Mouse (Mus musculus): ENCODE results near the gene Ttf2.

Ttf2 gene

DNA sequence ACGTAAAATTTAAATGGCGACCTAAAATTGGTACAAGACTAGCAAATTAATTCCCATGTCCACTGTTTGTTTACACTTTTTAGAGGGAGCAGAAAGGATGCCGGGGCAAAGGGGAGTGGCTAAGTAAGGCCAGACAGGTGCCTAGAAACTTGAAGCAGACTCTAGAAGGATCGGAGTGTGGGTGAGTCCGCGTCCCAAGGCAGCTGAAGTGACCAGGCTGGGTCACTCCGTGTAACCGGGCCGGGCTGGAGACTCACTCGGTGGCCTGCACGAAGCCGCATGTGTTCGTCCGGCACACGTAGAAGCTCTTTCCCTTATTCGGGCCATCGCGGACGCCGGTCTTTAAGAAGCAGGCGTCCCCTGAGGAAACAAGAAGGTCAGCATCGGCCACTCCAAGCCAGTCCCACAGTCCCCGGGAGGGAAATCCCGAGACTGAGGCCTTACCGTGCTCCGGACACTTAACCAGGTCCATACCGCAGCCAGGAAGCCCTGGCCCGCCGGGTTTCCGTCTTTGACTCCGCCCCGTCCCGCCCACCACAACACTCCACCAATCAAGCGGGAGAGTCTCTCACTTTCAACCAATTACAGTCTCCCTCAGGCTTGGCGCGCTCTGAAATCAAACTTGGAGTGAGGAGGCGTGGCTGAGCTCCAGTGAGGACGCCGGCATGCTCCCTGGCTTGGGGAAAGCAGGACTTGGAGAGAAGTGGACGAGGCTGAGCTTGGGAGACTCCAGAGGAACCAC, at the start of gene Ttf2:
Gene Ttf2 (minus strand): TSS at position 488 of the 742 bp plus-strand sequence.
- peak; percentile 94 to 96 for DNase-seq (ENCODE audit: low spot score in 2 of 2)

DNA sequence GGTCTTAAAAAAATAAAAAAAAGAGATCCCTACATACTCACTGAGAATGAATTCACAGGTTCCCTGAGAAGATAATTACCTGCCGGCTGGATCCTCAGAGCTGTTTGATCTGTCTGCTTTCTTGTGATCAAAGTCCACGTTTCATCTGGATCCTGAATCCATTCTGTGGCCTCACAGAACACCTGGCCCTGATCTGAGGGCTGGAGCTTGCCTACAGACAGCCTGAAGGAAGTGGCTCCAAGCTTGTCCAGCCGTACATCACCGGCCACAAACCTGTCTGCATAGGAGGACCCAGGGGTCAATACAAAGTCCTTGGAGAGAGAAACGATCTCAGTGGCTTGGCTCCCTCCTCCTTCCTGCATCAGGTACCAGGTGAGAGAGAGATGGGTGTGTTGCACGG, 49.0 kb upstream of the Ttf2 start:
- DNase-seq (ENCODE audit: low spot score in 2 of 2) = no peak

DNA sequence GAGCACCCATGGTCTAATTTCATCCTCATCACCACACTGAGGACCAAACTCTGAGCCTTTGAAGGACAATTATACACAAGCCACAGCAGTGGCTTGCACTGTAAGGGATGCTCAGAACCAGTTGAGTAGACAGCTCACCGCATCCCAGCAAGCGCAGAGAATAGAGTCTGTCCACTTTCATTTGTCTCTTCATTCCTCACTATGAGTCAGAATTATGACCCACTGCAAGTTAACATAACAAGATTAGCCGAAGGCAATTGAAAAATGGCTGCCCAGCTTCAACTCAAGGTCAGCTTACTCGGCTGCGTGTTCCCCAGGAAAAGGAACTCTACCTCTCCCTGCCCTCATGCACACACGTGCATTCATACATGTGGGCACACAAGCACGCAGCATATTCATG, 46.6 kb upstream of the Ttf2 start:
- no peak for DNase-seq (ENCODE audit: low spot score in 2 of 2)

DNA sequence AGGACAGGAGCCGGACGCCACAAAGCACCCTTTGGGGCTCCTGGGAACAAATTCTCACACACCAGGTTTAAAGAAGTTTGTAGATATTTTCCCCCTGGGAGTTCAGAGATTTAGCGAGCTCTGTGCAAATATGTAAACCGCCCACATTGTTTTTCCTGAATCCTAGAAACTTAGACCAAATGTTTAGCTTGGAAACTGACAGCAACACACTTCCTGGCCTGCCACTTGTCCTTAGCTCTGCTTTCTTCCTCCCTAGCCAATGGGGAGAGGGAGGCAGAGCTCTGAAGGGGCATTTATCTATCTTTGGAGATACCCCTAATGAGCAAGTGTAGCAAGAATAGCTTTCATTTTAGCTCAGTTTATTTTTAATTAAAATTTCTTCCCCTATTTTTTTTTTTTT, 45.8 kb upstream of the Ttf2 start:
- no peak for DNase-seq (ENCODE audit: low spot score in 2 of 2)

DNA sequence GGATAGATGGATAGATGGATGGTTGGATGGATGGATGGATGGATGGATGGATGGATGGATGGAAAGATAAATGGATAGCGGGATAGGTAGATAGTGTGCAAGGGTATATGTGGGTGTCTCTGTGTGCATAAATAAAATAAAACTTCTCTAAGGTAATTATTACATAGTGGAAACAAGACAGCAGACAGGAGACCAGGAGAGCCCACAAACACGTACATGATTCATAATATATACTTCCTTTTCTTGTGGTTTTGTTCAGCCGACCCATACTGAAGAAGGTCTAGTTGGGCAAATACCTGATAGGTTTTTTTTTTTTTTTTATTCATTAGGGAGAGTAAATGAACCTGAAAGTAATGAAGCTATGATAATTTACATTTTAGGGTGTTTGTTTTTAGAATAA, 44.1 kb upstream of the Ttf2 start:
- DNase-seq (ENCODE audit: low spot score in 2 of 2) = no peak

DNA sequence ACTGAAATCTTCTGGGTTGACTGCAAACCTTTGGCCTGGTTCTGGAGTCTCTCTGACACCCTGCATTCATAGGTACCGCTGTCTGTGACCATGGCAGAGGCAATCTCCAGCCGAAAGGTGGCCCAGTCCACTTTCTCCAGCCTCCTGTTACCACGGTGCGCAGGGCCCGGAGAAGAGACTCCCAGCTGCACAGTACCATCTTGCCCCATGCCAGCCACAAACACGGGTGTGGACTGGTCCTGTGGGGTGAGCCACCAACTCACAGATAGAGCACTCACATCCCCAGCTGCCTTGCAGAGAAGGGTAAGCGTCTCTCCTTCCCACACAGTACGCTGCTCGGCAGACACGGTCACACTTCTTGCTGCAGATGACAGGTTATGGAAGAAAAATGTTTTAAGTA, 43.5 kb upstream of the Ttf2 start:
- DNase-seq (ENCODE audit: low spot score in 2 of 2) = no peak

DNA sequence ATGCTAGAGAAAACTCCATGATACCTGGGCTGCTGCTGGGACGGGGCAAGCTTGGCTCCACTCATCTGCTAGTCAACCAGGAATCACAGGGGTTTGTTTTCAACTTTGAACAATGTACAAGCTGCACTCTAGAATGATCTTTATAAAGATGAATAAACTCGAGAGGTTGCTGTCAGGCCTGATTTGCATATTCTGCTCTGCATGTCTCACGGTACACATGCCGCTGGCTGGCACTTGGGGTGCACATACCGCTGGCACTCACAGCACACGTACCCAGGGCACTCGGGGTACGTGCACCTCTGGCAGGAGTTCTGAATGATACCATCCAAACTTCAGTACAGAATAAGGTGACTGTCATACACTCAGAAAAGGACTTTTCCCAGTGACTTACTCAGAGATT, 43.1 kb upstream of the Ttf2 start:
- no peak for DNase-seq (ENCODE audit: low spot score in 2 of 2)

DNA sequence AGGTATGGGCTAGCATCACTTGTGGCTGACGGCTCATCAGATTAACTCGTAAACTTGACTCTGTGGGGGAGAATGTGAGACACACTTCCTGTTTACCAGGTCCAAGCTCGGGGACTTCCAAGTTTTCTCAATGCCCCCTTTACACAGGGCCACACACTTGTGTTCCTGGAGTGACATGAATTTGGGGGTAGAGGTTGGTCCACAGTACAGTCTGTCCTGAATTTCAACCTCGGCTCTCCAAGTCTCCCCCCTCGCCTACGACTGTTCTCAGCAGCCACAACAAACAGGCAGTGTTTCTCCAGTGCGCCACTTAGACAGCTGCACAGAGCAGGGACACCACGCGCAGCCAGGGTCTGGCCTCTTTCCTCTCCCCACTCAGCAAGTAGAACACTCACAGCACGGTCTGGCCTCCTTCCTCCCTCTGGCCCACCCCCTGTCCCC, 42.7 kb upstream of the Ttf2 start:
- peak in 1 of 2 experiments; percentile 33 for DNase-seq (ENCODE audit: low spot score in 2 of 2)

DNA sequence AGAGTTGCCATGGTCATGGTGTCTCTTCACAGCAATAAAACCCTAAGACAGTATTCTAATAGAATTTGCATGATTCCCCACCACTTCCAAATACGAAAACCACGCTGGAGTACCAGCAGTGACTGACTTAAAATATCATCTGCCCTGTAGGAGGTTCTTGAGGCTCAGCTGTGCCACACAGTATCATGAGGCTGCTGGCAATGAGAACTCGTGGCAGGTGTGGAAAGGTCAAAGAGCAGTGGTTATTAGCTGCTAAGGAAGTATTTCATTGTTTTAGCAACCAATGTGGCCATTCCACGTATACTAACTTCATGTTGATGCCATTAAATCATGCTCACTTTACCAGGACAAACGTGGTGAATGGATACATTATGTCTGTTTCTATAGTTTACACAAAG, 41.7 kb upstream of the Ttf2 start:
- DNase-seq (ENCODE audit: low spot score in 2 of 2) = no peak

DNA sequence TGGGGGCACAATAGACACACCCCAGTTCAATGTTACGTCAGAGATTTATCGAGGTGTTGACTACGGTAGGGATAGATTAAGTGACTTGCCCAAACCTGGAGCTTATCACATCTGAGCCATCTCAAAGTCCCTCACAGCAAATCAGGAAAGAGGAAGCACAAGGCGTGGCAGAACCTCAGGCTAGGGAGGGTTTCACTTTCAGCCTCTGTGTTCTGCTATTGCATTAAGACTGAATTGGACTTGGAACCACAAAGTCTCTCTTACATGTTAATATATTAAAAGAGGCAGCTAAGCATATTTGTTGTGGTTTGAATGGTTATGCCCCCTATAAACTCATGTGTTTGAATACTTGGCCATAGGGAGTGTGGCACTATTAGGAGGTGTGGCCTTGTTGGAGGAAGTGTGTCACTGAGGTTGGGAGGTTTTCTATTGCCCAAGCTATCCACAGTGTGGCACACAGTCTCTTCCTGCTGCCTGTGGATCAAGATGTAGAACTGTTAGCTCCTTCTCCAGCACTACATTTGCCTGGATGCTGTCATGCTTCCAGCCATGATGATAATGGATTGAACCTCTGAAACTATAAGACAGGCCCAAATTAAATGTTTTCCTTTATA, 41.2 kb upstream of the Ttf2 start:
- peak in 1 of 2 experiments; percentile 30 for DNase-seq (ENCODE audit: low spot score in 2 of 2)

DNA sequence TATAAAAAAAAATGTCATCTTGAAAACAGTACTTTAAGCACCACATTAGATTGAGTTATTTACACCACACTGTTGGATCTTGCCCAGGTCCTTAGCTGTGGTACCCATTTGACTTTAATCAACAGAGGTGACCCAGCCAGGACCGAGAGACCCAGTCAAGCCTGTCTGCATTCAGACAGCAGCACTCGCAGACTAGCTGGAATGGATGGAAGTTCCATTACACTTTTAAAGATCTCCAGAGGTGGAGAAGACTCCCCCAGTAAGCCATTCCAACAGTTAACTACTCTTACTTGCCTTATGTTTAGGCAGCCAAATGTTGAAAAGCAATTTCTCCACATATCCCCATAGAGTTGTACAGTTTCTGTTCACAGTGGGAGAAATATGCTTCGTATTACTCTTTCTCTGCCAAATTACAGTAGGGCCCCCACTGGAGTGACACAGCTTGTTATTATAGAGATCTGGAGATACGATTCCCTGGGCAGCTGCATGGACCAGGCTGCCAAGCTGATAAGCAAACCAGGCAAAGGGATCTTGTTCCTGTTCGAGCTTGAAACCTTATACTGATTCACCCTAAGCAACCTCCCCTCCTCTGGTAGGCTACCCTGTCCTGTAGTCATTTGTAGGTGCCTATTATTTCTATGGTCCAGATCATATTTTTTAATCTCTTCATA, 37.8 kb upstream of the Ttf2 start:
- DNase-seq (ENCODE audit: low spot score in 2 of 2) = no peak

DNA sequence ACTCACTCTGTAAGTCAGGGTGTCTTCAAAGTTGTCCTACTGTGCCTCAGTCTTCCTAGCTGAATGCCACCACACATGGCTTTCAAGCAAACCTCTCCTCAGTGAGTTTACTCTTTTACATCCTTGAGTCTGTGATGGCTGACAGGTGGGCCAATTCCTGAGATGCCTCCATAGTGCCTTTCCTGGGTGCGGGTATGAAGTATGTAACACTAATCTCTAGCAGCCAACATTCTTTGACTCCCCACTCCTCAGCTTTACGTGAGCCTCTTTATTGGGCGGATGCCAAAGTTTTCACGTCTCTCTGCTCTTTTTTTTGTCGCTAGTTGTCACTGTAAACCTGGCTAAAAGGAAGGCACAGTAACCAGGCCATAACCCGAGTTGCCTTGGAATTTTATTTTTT, 35.9 kb upstream of the Ttf2 start:
- DNase-seq (ENCODE audit: low spot score in 2 of 2) = no peak

DNA sequence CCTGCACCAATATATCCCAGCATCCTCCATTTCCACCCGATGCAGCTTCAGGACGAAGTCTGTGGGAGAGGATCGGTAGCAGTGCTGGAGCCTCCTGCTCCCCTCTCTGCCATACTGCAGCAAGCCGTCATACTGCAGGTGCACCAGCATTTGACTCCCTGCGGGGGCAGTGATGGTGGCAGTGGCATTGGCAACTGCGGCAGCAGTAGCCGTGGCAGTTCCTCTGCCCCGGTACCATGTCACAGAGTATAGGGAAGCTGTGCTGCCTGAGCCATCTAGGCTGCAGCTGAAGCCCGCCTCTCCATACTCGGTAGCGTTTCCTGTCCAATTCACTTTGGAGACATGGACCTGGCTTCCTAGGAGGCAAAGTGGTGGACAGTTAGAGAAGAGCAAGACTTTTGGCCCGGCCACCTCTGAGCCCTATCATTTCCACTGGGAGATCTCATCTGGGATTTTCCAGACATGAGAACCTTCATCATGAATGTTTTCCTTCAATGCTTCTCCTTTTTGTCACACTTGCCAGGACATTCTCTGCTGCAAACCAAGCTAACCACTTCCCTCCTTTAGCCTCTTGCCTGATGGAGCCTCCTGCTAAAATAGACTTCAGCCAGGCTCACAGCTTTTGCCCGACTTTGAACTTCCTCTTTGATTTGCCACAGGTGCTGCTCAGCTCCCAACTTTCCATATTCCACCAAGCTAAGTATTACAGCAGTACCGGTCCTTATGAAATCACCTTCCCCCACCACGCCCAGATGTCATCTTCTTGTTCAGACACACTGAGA, 34.3 kb upstream of the Ttf2 start:
- no peak for DNase-seq (ENCODE audit: low spot score in 2 of 2)

DNA sequence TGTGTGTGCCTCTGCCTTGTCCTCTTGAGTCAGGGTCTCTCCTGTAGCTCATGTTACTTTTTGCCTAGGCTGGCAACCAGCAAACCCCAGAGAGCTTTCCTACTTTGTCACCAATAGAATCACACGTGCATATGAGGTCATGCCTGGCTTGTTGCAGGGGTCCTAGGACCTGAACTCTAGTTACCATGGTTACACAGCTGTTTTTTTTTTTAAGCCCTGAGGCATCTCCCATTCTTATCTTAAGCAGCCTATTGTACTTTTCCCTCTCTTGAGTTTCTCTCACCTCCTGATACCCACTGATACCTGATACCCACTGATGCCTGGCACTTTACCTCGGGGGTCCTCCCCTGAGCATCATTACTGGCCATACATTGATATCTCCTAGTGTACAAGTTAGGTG, 30.3 kb upstream of the Ttf2 start:
- DNase-seq (ENCODE audit: low spot score in 2 of 2) = no peak

DNA sequence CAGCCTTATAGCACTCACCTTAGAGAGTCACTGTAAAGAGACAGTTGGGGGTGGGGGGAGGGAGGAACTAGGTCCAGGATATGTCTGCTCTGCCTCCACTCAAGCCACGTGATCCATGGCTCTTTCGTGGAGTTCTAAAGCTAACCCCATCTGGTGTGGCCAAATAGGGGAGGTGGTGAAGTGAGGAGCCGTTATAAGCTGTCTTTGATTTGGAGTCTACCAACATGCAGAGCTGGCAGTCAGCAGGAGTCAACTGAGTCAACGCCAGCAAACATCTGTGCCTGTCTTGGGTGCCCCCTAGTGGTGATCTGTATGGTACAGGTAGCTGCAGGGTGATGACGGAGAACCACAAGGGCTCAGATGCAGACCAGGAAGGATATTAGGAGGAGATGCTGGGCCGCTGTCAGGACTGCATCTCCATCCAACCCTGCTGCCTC, 29.5 kb upstream of the Ttf2 start:
- DNase-seq (ENCODE audit: low spot score in 2 of 2) = peak; percentile 63 to 83

DNA sequence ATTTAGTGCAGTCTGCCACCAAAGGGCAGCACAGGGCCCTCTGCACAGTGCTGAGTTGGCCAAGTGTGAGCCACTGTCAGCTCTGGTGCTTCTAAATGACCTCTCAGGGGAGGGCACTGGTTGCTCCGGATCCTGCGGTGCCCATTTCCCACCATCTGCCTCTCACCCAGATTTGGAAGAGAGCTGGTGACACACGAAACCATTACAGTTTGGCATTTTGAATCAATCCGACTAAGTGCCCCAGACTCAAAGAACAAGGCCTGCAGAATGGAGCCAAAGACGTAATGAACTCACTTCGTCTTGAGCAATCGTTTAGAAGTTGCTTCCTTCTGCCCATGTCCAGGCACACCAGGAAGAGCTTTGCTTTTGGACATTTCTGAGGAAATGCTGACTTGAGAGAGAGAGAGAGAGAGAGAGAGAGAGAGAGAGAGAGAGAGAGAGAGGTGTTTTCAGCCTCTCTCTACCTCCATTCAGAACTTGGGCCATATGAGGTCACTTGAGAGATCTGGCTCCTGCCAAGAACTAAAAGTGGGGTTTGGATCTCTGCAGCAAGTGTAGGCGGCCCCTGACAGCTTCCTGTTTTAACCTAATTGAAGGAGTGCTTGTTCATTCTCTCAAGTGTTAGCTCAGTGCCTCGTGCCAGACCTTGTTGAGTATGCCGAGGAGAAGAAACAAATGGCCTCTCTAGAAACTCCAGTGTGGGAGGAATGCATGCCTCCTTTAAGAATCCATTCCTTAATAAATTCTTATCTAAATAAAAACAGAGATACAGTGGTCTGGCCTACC, 28.5 kb upstream of the Ttf2 start:
- no peak for DNase-seq (ENCODE audit: low spot score in 2 of 2)

DNA sequence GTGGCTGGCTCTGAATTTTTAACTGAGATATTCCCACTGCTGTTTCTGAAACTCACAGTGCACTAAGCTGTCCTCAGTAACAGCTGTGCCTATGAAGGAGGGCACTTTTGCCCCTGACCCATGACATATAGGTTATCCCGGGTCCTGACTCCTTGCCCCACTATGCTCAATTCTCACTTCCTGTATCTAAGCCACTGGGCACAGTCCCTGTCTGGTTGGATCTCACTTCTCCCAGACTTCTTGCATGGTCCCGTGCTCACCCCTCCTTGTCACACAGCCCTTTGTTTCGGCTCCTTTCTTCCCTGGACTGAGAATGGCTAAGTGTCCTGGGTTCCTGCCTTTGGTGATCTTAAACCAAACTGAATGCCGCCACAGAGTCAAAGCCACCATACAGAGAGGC, 24.8 kb upstream of the Ttf2 start:
- no peak for DNase-seq (ENCODE audit: low spot score in 2 of 2)

DNA sequence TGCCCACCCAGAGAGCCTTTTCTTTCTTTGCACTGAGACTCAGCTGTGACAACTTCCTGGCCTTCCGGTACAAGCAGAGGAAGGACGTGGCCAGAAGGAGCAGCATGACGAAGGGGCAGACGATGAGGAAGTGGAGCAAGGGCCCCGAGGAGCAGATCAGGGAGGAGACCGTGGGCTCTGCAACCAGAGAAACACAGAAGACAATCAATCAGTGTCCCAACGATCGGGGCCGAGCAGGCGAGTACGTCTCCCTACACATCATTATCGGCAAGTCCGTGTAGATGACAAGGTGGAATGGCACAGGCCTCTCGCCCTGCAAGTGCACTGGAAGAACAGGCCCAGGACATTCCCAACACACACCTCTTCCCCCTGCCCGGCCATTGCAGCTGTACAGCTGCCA, 24.3 kb upstream of the Ttf2 start:
- DNase-seq (ENCODE audit: low spot score in 2 of 2) = peak in 1 of 2 experiments; percentile 38

DNA sequence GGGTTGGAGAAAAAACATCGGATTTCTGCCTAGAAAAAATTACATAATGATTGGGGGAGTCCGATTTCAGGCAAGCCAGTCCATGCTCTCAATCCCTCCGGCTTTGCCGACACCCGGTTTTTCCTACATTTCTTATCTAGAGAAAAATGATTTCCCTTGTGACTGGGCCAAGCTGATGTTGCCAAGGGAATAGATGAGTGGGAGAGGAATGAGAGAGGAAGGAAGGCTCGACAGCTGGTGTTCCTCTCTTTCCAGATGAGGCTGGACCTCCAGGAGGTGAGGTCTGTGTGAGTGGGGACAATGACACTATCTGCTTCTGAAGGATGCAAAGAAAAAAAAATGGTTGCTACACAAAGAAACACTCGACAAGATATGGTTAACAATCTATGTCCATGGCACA, 23.7 kb upstream of the Ttf2 start:
- DNase-seq (ENCODE audit: low spot score in 2 of 2) = no peak

DNA sequence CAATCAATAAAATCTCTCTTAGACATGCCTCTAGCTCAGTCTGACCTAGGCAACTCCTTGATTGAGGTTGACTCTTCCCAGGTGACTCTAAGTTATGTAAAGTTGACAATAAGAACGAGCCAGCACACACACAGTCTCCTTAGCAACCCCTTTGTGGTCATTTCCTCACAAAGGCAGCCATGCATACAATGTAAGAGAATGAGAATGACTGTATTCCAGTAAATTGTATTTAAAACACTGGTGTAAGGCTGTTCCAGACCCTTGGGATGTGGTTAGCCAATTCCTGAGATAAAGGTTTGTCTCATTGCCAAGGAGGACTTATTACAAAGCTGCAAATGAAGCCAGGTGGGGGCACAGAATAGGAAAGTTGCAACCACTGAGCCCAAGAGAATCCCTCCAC, 20.8 kb upstream of the Ttf2 start:
- no peak for DNase-seq (ENCODE audit: low spot score in 2 of 2)

DNA sequence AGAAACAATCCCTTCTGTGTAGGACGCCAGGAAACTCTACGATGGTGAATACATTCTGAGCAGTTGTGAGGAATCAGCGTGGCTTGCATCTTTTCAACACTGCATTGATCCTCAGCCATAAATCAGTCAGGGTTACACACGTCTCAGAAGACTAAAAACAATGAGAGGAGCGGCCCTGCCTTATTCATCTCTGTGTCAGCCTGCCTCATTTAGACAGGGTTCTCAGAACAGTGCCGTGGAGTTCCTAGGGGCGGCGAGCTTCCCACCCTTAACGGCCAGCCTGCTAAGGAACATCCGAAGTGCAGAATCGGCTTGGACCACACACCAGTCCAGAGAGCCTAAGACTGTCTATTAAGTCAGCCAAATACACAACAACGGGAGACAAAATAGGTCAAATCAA, 20.0 kb upstream of the Ttf2 start:
- no peak for DNase-seq (ENCODE audit: low spot score in 2 of 2)
